Mouse (Mus musculus) cerebellum, adult 9-11 months (tissue): Measurements from ENCODE around the gene Ccdc74a.

Experiments used
- DNase-seq: peaks from one replicate; pipeline ENCODE4 v3.0.0; 2022

Ccdc74a gene

GRCm38 (mm10) chr16:17642311-17642710, 4.0 kb upstream of the Ccdc74a start:
- peak; percentile 98 for DNase-seq

DNA sequence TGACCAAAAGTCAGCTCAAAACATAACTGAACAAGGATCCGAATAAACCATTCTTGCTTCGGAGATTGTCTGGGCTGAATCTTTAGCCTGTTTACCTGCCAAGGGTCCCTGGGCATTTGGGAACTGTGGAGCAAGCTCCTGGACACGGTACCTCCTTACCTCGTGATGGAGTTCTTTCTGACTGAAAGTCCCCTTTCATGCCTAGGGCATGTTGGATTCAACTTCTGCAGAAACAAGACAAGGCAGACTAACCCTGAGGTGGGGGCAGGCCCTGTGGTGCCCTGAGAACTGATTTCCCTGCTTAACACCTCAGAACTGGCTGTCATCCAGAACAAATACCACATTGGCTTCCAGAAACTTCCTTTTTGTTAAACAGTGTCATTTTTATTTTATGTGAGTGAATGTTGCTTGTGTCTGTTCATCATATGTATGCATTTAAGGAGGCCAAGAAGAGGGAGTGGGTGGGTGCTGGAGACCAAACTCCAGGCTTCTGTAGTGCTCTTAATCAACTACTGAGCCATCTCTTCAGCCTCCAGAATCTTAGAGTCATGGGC, 2.8 kb upstream of the Ccdc74a start:
- peak; percentile 56 for DNase-seq

- DNase-seq: peak; percentile 63
Measured at GRCm38 (mm10) chr16:17647156-17647555, 886 bp downstream of the Ccdc74a start.

DNA sequence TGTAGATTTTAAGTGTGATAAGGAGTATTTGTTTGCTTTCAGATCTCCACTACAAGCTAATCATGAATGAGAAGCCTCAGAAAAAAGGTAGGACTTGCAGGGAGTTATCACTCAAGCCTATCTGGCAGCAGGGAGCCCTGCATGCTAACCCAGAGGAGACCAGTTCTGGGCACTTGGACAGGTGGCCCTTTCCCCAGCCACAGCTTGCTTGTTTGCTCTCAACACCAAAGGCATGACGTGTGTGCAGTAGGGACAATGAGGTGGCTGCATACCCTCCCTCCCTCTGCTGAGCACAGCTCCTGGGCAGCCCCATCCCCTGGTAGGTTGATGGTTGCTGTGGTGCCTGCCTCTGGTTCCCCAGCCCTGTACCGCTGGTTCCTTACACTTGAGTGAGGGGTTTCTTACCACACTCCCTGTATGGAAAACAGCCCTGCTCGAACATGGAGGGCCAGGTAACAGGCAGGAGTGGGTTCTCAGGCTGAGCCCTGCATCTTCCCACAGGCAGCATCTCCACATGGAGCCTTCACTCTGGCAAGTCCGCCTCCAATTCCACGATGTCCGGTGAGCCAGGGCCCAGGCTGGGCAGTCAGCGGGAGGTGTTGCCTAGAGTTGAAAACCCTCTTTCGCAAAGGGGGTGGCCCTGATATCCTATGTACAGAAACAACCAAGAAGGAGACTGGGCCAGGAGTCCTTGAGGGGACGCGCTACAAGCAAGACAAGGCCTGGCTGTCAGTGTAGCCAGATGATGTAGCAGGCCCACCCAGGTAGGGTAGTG, 1.5 kb downstream of the Ccdc74a start:
- peak; percentile 77 for DNase-seq

GRCm38 (mm10) chr16:17649925-17650605, 3.8 kb downstream of the Ccdc74a start:
- peak; percentile 68 for DNase-seq

GRCm38 (mm10) chr16:17650711-17651110, 4.4 kb downstream of the Ccdc74a start:
- DNase-seq: peak; percentile 69

DNA sequence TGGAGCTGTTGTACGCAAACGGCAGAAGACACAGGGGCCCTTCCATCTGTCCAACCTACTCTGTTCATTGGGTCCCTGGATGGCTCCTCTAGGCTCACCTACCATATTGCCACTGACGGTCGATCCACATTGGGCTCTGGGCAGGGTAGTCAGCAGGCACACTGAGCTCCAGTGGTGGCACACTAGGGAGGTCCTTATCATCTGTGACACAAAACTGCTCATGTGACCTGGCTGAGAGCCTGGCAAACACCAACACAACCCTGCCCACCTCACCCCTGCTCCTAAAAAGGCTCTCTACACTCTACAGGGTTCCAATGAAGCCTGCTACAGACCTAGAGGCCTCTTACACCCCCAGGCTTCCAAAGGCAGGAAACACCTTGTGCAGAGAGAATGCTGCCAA, 6.3 kb downstream of the Ccdc74a start:
- peak; percentile 46 for DNase-seq

DNA sequence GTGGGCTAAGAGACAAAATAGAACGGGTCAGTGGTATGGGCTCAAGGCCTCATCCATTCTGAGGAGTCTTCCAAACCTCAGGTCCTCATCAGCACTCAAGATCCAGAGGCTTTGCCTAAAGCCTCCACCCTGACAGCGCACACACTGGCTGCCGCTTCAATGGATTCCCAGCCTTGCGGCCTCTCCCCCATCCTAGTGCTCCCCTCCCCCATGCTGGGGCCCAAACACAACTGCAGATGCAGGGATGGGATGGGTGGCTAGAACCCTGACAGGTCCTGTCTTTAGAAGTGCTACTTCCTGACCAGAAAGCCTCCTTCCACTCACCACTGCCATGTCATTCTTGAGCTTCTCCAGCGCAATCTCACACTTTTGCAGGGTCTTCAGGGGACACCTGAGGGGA, 7.3 kb downstream of the Ccdc74a start:
- DNase-seq: peak; percentile 52

DNA sequence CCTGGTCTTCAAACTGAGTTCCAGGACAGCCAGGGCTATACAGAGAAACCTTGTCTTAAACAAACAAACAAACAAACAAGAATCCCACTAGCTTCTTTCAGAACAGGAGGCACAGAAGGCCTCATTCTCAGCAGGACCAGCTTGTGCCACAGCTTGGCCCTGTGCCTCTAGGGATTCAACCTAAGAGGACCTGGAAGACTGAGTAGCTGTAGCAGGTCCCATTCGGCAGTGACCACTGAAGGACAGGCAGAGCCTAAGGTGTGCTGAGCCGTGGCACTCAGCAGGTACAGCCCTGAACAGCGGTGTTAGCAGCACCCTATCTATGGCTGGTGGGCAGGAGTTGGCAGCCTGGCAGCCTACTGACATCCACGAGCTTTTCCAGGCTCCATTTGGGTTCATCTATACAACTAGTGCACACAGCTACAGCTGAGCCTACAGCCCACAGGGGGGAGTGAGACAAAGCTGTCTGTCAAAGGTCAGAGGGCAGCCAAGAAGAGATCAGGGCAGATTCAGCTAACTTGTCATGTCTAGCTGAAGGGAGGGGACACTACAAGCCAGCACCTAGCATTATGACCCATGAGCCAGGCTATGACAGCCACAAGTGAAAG, 8.0 kb downstream of the Ccdc74a start:
- DNase-seq: peak; percentile 63

DNA sequence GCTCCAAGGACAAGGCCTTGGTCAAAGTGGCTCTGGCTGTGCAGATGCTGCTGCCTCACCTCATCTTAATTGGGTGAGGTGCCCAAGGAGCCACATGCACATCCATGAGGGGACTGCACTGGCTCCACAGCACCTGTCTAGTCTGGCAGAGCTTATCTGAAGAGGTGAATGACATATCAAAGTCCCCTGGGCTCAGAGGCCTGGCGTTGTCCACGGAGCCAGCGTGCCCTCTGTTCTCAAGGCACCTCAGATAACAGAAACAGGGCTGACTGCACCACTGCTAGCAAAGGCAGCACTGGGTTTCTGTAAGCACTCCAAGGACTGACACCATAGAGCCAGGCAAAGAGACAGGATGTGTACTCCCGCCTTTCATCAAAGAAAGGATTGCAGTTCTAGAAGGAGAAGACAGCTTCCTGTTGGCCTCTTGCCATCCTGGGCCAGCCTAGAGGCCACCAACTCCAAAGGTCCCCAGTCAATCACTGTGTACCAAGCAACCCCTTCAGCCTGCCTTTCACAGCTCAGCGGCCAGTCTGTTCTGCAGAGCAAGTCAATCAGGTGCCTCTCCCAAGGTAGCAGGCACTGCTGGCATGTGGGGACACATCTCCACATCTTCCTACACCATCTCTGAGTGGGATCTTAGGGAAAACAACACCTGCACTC, 10.1 kb downstream of the Ccdc74a start:
- no peak for DNase-seq

- DNase-seq: no peak
Measured at GRCm38 (mm10) chr16:17665568-17665967, 19.3 kb downstream of the Ccdc74a start.

DNA sequence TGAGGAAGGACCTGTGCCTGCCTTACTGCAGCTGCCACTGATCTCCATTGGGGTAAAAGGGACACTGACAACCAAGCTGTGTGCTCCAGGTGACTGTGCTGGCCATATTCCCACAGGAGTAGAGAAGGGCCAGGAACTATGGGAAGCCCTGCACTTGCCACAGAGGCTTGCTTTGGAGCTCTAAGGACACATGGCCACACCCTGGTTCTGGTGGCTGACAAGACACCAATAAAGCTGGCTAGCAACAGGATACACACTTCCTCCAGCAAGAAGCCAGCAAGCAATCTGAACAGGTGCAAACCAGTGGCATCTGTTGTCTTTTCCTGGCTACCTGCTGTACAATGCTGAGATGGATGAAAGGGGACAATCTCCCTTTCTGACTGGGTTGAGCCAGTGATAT, 23.6 kb downstream of the Ccdc74a start:
- peak; percentile 65 for DNase-seq

DNA sequence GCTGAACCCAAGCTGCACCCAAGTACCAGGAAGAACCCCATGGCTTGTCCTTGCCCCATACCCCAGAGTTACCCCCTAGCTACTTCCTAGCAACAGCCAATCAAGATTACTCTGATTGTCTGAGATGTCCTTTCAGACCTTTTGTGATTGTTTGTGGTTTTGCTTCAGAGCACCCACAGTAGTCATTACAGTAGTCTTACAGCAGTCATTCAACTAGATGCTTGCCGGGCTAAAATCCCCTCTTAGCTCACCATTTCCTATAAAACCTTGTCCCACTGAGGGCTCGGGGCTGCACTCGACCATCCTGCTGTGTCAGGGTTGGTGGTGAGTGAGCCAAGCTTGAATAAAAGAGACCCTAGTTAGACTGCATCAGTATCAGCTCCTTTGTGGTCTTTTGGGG, 48.6 kb downstream of the Ccdc74a start:
- no peak for DNase-seq
